Mouse (Mus musculus) right cerebral cortex, adult 18-20 months (tissue): ENCODE results near the gene Gm7534.
"Not testable (repeated sequence)": the region's sequence is repeated elsewhere in the genome, so short reads cannot be mapped to it uniquely, and the experiment has no call there.

Source experiments
- DNase-seq: peaks from one replicate; pipeline ENCODE4 v3.0.0; 2022; ENCODE audit warnings: mixed read lengths

Gm7534 gene

GRCm38 (mm10) chr4:134199371-134199770 is 3.4 kb downstream of the Gm7534 start:
- no peak for DNase-seq

- no peak for DNase-seq
These were observed 16.5 kb downstream of the Gm7534 start for GRCm38 (mm10) chr4:134186268-134186667.

- no peak for DNase-seq
These were observed 17.2 kb downstream of the Gm7534 start for GRCm38 (mm10) chr4:134185569-134185968.

- no peak for DNase-seq
These were observed 19.1 kb downstream of the Gm7534 start for GRCm38 (mm10) chr4:134183711-134184110.

- DNase-seq = no peak
These were observed 21.0 kb downstream of the Gm7534 start for GRCm38 (mm10) chr4:134181825-134182224.

- DNase-seq = no peak
These were observed 21.7 kb downstream of the Gm7534 start for GRCm38 (mm10) chr4:134181112-134181511.

GRCm38 (mm10) chr4:134172391-134172790 is 30.4 kb downstream of the Gm7534 start:
- peak; percentile 51 for DNase-seq

GRCm38 (mm10) chr4:134166906-134167305 is 35.9 kb downstream of the Gm7534 start:
- no peak for DNase-seq

GRCm38 (mm10) chr4:134165548-134166465 is 37.0 kb downstream of the Gm7534 start:
- no peak for DNase-seq

- DNase-seq = no peak
These were observed 37.8 kb downstream of the Gm7534 start for GRCm38 (mm10) chr4:134165024-134165423.

- no peak for DNase-seq
These were observed 38.2 kb downstream of the Gm7534 start for GRCm38 (mm10) chr4:134164591-134164990.

GRCm38 (mm10) chr4:134160071-134160470 is 42.7 kb downstream of the Gm7534 start:
- peak; percentile 34 for DNase-seq

GRCm38 (mm10) chr4:134158774-134159173 is 44.0 kb downstream of the Gm7534 start:
- DNase-seq = no peak

GRCm38 (mm10) chr4:134157558-134157957 is 45.2 kb downstream of the Gm7534 start:
- no peak for DNase-seq

GRCm38 (mm10) chr4:134156744-134157143 is 46.1 kb downstream of the Gm7534 start:
- DNase-seq = peak; percentile 85

- no peak for DNase-seq
These were observed 46.8 kb downstream of the Gm7534 start for GRCm38 (mm10) chr4:134155961-134156465.

- DNase-seq = no peak
These were observed 47.3 kb downstream of the Gm7534 start for GRCm38 (mm10) chr4:134155531-134155930.

GRCm38 (mm10) chr4:134154354-134154753 is 48.5 kb downstream of the Gm7534 start:
- no peak for DNase-seq

- no peak for DNase-seq
These were observed 49.1 kb downstream of the Gm7534 start for GRCm38 (mm10) chr4:134153656-134154055.

- no peak for DNase-seq
These were observed 50.7 kb downstream of the Gm7534 start for GRCm38 (mm10) chr4:134152112-134152511.

- no peak for DNase-seq
These were observed 53.4 kb downstream of the Gm7534 start for GRCm38 (mm10) chr4:134149389-134149788.

GRCm38 (mm10) chr4:134144297-134144696 is 58.5 kb downstream of the Gm7534 start:
- not testable (repeated sequence) for DNase-seq
